Mouse (Mus musculus): ENCODE measurements around the gene Meaf6. TPM values are rescaled to one million over a fixed set of nuclear protein-coding genes. Genes with fewer than 3 reads are reported as not detected.

The Meaf6 gene
- polyA plus RNA-seq, 1 experiment, result 140 TPM

- DNase-seq (ENCODE audit: low read depth), result peak; percentile 67
- TF ChIP-seq POLR2A (IDR thresholded peaks at IDR 0.05; ENCODE audit: borderline replicate concordance, extremely low read depth, insufficient read depth, insufficient read length, poor library complexity, severe bottlenecking) (no peak), CTCF (IDR thresholded peaks at IDR 0.05; ENCODE audit: borderline replicate concordance, extremely low read depth, insufficient read depth, insufficient read length) (no peak)
These were observed 31.3 kb downstream of the Meaf6 start for GRCm38 (mm10) chr4:125116090-125116861.

- peak; percentile 19 for DNase-seq (ENCODE audit: low read depth)
- TF ChIP-seq CTCF (IDR thresholded peaks at IDR 0.05; ENCODE audit: borderline replicate concordance, extremely low read depth, insufficient read depth, insufficient read length) (no peak), POLR2A (IDR thresholded peaks at IDR 0.05; ENCODE audit: borderline replicate concordance, extremely low read depth, insufficient read depth, insufficient read length, poor library complexity, severe bottlenecking) (no peak)
These were observed 32.0 kb downstream of the Meaf6 start for GRCm38 (mm10) chr4:125116929-125117328.

GRCm38 (mm10) chr4:125117902-125118320, 33.0 kb downstream of the Meaf6 start:
- TF ChIP-seq POLR2A (IDR thresholded peaks at IDR 0.05; ENCODE audit: borderline replicate concordance, extremely low read depth, insufficient read depth, insufficient read length, poor library complexity, severe bottlenecking) (no peak), CTCF (IDR thresholded peaks at IDR 0.05; ENCODE audit: borderline replicate concordance, extremely low read depth, insufficient read depth, insufficient read length) (no peak)
- DNase-seq (ENCODE audit: low read depth), result no peak

GRCm38 (mm10) chr4:125119070-125119469, 34.1 kb downstream of the Meaf6 start:
- peak; percentile 21 for DNase-seq (ENCODE audit: low read depth)
- TF ChIP-seq CTCF (IDR thresholded peaks at IDR 0.05; ENCODE audit: borderline replicate concordance, extremely low read depth, insufficient read depth, insufficient read length), result peak; percentile 45; the same call in 1 of the 2 replicates
- TF ChIP-seq POLR2A (IDR thresholded peaks at IDR 0.05; ENCODE audit: borderline replicate concordance, extremely low read depth, insufficient read depth, insufficient read length, poor library complexity, severe bottlenecking), result no peak

- no peak for TF ChIP-seq CTCF (IDR thresholded peaks at IDR 0.05; ENCODE audit: borderline replicate concordance, extremely low read depth, insufficient read depth, insufficient read length)
- TF ChIP-seq POLR2A (IDR thresholded peaks at IDR 0.05; ENCODE audit: borderline replicate concordance, extremely low read depth, insufficient read depth, insufficient read length, poor library complexity, severe bottlenecking), result no peak
- no peak for DNase-seq (ENCODE audit: low read depth)
These were observed 34.8 kb downstream of the Meaf6 start for GRCm38 (mm10) chr4:125119721-125120120.

GRCm38 (mm10) chr4:125122431-125123278, 37.7 kb downstream of the Meaf6 start:
- TF ChIP-seq CTCF (IDR thresholded peaks at IDR 0.05; ENCODE audit: borderline replicate concordance, extremely low read depth, insufficient read depth, insufficient read length) (no peak), POLR2A (IDR thresholded peaks at IDR 0.05; ENCODE audit: borderline replicate concordance, extremely low read depth, insufficient read depth, insufficient read length, poor library complexity, severe bottlenecking) (no peak)
- DNase-seq (ENCODE audit: low read depth), result no peak

- no peak for TF ChIP-seq POLR2A (IDR thresholded peaks at IDR 0.05; ENCODE audit: borderline replicate concordance, extremely low read depth, insufficient read depth, insufficient read length, poor library complexity, severe bottlenecking)
- TF ChIP-seq CTCF (IDR thresholded peaks at IDR 0.05; ENCODE audit: borderline replicate concordance, extremely low read depth, insufficient read depth, insufficient read length), result no peak
- no peak for DNase-seq (ENCODE audit: low read depth)
These were observed 38.3 kb downstream of the Meaf6 start for GRCm38 (mm10) chr4:125123279-125123671.

GRCm38 (mm10) chr4:125124424-125125209, 39.7 kb downstream of the Meaf6 start:
- TF ChIP-seq POLR2A (IDR thresholded peaks at IDR 0.05; ENCODE audit: borderline replicate concordance, extremely low read depth, insufficient read depth, insufficient read length, poor library complexity, severe bottlenecking) (no peak), CTCF (IDR thresholded peaks at IDR 0.05; ENCODE audit: borderline replicate concordance, extremely low read depth, insufficient read depth, insufficient read length) (no peak)
- no peak for DNase-seq (ENCODE audit: low read depth)

- DNase-seq (ENCODE audit: low read depth), result no peak
These were observed 40.5 kb downstream of the Meaf6 start for GRCm38 (mm10) chr4:125125361-125125921.

GRCm38 (mm10) chr4:125126186-125126585, 41.3 kb downstream of the Meaf6 start:
- DNase-seq (ENCODE audit: low read depth), result no peak
- no peak for TF ChIP-seq POLR2A (IDR thresholded peaks at IDR 0.05; ENCODE audit: borderline replicate concordance, extremely low read depth, insufficient read depth, insufficient read length, poor library complexity, severe bottlenecking)
- TF ChIP-seq CTCF (IDR thresholded peaks at IDR 0.05; ENCODE audit: borderline replicate concordance, extremely low read depth, insufficient read depth, insufficient read length), result no peak

More at GRCm38 (mm10) chr4:125125361-125125921, 40.5 kb downstream of the Meaf6 start:
- TF ChIP-seq POLR2A (IDR thresholded peaks at IDR 0.05; ENCODE audit: borderline replicate concordance, extremely low read depth, insufficient read depth, insufficient read length, poor library complexity, severe bottlenecking) (no peak), CTCF (IDR thresholded peaks at IDR 0.05; ENCODE audit: borderline replicate concordance, extremely low read depth, insufficient read depth, insufficient read length) (no peak)
